Mouse (Mus musculus): ENCODE data around the gene Diaph3. TPM values are rescaled to one million over a fixed set of nuclear protein-coding genes. Genes with fewer than 3 reads are reported as not detected.
"Not testable (repeated sequence)": the region's sequence is repeated elsewhere in the genome, so short reads cannot be mapped to it uniquely, and the experiment has no call there.

Diaph3 gene
- total and polyA plus RNA-seq, 2 experiments: 0.18 TPM; not detected in 1

GRCm38 (mm10) chr14:87091108-87091507 is 49.9 kb downstream of the Diaph3 start:
- 92% methylated on average over 5 of the region's 5 CpGs for WGBS
- Histone ChIP-seq H3K27ac (replicated peaks; ENCODE audit: insufficient read depth, low read depth, low read length) (no peak overlapping the region), H3K4me3 (ENCODE audit: insufficient read depth, low read depth, low read length) (no peak overlapping the region), H3K27me3 (ENCODE audit: control insufficient read depth, insufficient read depth, low read length) (no peaks in the 10 kb centered on the region), H3K9ac (ENCODE audit: low read depth, low read length) (no peak overlapping the region), H3K4me1 (ENCODE audit: control insufficient read depth, insufficient read depth, low read length) (no peaks in the 10 kb centered on the region), H3K36me3 (ENCODE audit: control insufficient read depth, insufficient read depth, low read length) (no peaks in the 10 kb centered on the region), H3K79me2 (ENCODE audit: control insufficient read depth, insufficient read depth, low read length) (no peaks in the 10 kb centered on the region)
- TF ChIP-seq POLR2A (IDR thresholded peaks at IDR 0.05; ENCODE audit: extremely low read depth, insufficient read depth, low read length): no peak
- DNase-seq (ENCODE audit: extremely low read depth, low read depth, low spot score): no peak

- H3K27ac ChIP-seq (replicated peaks; ENCODE audit: insufficient read depth, low read depth, low read length): no peak overlapping the region
- H3K79me2 ChIP-seq (ENCODE audit: control insufficient read depth, insufficient read depth, low read length): no peaks in the 10 kb centered on the region
- H3K27me3 ChIP-seq (ENCODE audit: control insufficient read depth, insufficient read depth, low read length): no peaks in the 10 kb centered on the region
- TF ChIP-seq POLR2A (IDR thresholded peaks at IDR 0.05; ENCODE audit: extremely low read depth, insufficient read depth, low read length): no peak
- no peak for TF ChIP-seq CTCF (IDR thresholded peaks at IDR 0.05; ENCODE audit: low read depth, low read length)
- no peaks in the 10 kb centered on the region for H3K4me1 ChIP-seq (ENCODE audit: control insufficient read depth, insufficient read depth, low read length)
- WGBS: 73% methylated on average over 4 of the region's 4 CpGs
- H3K9ac ChIP-seq (ENCODE audit: low read depth, low read length): no peak overlapping the region
- no peak for DNase-seq (ENCODE audit: extremely low read depth, low read depth, low spot score)
- no peaks in the 10 kb centered on the region for H3K36me3 ChIP-seq (ENCODE audit: control insufficient read depth, insufficient read depth, low read length)
- no peak overlapping the region for H3K4me3 ChIP-seq (ENCODE audit: insufficient read depth, low read depth, low read length)
Measured at GRCm38 (mm10) chr14:87088928-87089327, 52.1 kb downstream of the Diaph3 start.

- Histone ChIP-seq H3K27ac (replicated peaks; ENCODE audit: insufficient read depth, low read depth, low read length) (no peak overlapping the region), H3K27me3 (ENCODE audit: control insufficient read depth, insufficient read depth, low read length) (no peaks in the 10 kb centered on the region), H3K79me2 (ENCODE audit: control insufficient read depth, insufficient read depth, low read length) (no peaks in the 10 kb centered on the region), H3K4me3 (ENCODE audit: insufficient read depth, low read depth, low read length) (no peak overlapping the region), H3K9ac (ENCODE audit: low read depth, low read length) (no peak overlapping the region), H3K4me1 (ENCODE audit: control insufficient read depth, insufficient read depth, low read length) (no peaks in the 10 kb centered on the region), H3K36me3 (ENCODE audit: control insufficient read depth, insufficient read depth, low read length) (no peaks in the 10 kb centered on the region)
- no peak for DNase-seq (ENCODE audit: extremely low read depth, low read depth, low spot score)
- WGBS: 94% methylated on average over 5 of the region's 5 CpGs
- TF ChIP-seq CTCF (IDR thresholded peaks at IDR 0.05; ENCODE audit: low read depth, low read length) (no peak), POLR2A (IDR thresholded peaks at IDR 0.05; ENCODE audit: extremely low read depth, insufficient read depth, low read length) (no peak)
Measured at GRCm38 (mm10) chr14:87088456-87088855, 52.6 kb downstream of the Diaph3 start.

- Histone ChIP-seq H3K27ac (replicated peaks; ENCODE audit: insufficient read depth, low read depth, low read length) (no peak overlapping the region), H3K9ac (ENCODE audit: low read depth, low read length) (no peak overlapping the region), H3K27me3 (ENCODE audit: control insufficient read depth, insufficient read depth, low read length) (no peaks in the 10 kb centered on the region), H3K4me1 (ENCODE audit: control insufficient read depth, insufficient read depth, low read length) (no peaks in the 10 kb centered on the region), H3K79me2 (ENCODE audit: control insufficient read depth, insufficient read depth, low read length) (no peaks in the 10 kb centered on the region), H3K4me3 (ENCODE audit: insufficient read depth, low read depth, low read length) (no peak overlapping the region), H3K36me3 (ENCODE audit: control insufficient read depth, insufficient read depth, low read length) (no peaks in the 10 kb centered on the region)
- DNase-seq (ENCODE audit: extremely low read depth, low read depth, low spot score): no peak
- TF ChIP-seq POLR2A (IDR thresholded peaks at IDR 0.05; ENCODE audit: extremely low read depth, insufficient read depth, low read length) (no peak), CTCF (IDR thresholded peaks at IDR 0.05; ENCODE audit: low read depth, low read length) (no peak)
- WGBS: 94% methylated on average over 1 of the region's 1 CpGs
Measured at GRCm38 (mm10) chr14:87087996-87088395, 53.0 kb downstream of the Diaph3 start.

GRCm38 (mm10) chr14:87084906-87085305 is 56.1 kb downstream of the Diaph3 start:
- not testable (repeated sequence) for DNase-seq (ENCODE audit: extremely low read depth, low read depth, low spot score); H3K4me3 ChIP-seq (ENCODE audit: insufficient read depth, low read depth, low read length); H3K27me3 ChIP-seq (ENCODE audit: control insufficient read depth, insufficient read depth, low read length); H3K36me3 ChIP-seq (ENCODE audit: control insufficient read depth, insufficient read depth, low read length); H3K79me2 ChIP-seq (ENCODE audit: control insufficient read depth, insufficient read depth, low read length); H3K27ac ChIP-seq (replicated peaks; ENCODE audit: insufficient read depth, low read depth, low read length); H3K4me1 ChIP-seq (ENCODE audit: control insufficient read depth, insufficient read depth, low read length); H3K9ac ChIP-seq (ENCODE audit: low read depth, low read length)
- WGBS: 70% methylated on average over 8 of the region's 8 CpGs

GRCm38 (mm10) chr14:87083911-87084310 is 57.1 kb downstream of the Diaph3 start:
- WGBS: 81% methylated on average over 6 of the region's 6 CpGs
- no peak for TF ChIP-seq POLR2A (IDR thresholded peaks at IDR 0.05; ENCODE audit: extremely low read depth, insufficient read depth, low read length)
- no peak for TF ChIP-seq CTCF (IDR thresholded peaks at IDR 0.05; ENCODE audit: low read depth, low read length)
- H3K9ac ChIP-seq (ENCODE audit: low read depth, low read length): no peak overlapping the region
- no peaks in the 10 kb centered on the region for H3K4me1 ChIP-seq (ENCODE audit: control insufficient read depth, insufficient read depth, low read length)
- H3K27ac ChIP-seq (replicated peaks; ENCODE audit: insufficient read depth, low read depth, low read length): no peak overlapping the region
- no peaks in the 10 kb centered on the region for H3K79me2 ChIP-seq (ENCODE audit: control insufficient read depth, insufficient read depth, low read length)
- H3K4me3 ChIP-seq (ENCODE audit: insufficient read depth, low read depth, low read length): no peak overlapping the region
- no peaks in the 10 kb centered on the region for H3K27me3 ChIP-seq (ENCODE audit: control insufficient read depth, insufficient read depth, low read length)
- H3K36me3 ChIP-seq (ENCODE audit: control insufficient read depth, insufficient read depth, low read length): no peaks in the 10 kb centered on the region
- no peak for DNase-seq (ENCODE audit: extremely low read depth, low read depth, low spot score)

Measured in liver, adult 2 months (tissue).